Mouse (Mus musculus) MEL (cell line): ENCODE results near the gene Slain2.

Experiments used
- CTCF ChIP-seq, 3 experiments: IDR thresholded peaks in 2 of 3; conservative IDR thresholded peaks in 1 of 3; 2 replicates each; pipeline ENCODE4 v1.5.1; 2011 to 2012; ENCODE audit warnings: low read length in 3 of 3, low read depth in 2 of 3, mild to moderate bottlenecking in 2 of 3, improper control_type of control experiment in 1 of 3, inconsistent platforms in 1 of 3, mixed read lengths in 1 of 3, moderate library complexity in 1 of 3; ENCODE audit not compliant: control insufficient read depth in 1 of 3, insufficient read depth in 1 of 3, poor library complexity in 1 of 3, severe bottlenecking in 1 of 3
- JUND ChIP-seq: IDR thresholded peaks from 2 replicates; pipeline ENCODE4 v1.6.1; 2011; ENCODE audit warnings: low read depth, mild to moderate bottlenecking, improper control_type of control experiment, low read length
- NRF1 ChIP-seq: IDR thresholded peaks from 2 replicates; pipeline ENCODE4 v1.6.1; 2014; ENCODE audit warnings: low read depth, mild to moderate bottlenecking, inconsistent platforms, low read length, improper control_type of control experiment, moderate library complexity; ENCODE audit not compliant: poor library complexity, insufficient read depth, severe bottlenecking

DNA sequence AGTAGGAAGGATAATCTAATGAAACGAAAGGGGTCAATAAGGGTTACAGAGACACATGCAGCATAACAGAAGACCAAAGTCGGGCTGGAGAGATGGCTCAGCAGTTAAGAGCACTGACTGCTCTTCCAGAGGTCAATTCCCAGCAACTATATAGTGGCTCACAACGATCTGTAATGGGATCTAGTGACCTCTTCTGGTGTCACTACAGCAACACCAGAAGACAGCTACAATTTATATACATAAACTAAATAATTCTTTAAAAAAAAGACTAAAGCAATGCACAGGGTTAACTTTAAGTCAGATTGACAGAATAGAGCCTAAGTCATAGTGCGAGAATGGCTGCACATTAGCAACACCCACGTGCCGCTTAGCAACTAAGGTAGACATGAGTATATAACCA is 46.0 kb downstream of the Slain2 start:
- TF ChIP-seq CTCF (IDR thresholded peaks at IDR 0.05 in 2 of 3, conservative IDR thresholded peaks at IDR 0.05 in 1 of 3; ENCODE audit: control insufficient read depth in 1 of 3, insufficient read depth in 1 of 3, low read depth in 2 of 3, low read length in 3 of 3, poor library complexity in 1 of 3, severe bottlenecking in 1 of 3): peak in 1 of 3 experiments; percentile 22; a peak in 1 of 6 replicates
- TF ChIP-seq JUND: no peak
- no peak for TF ChIP-seq NRF1
